Mouse (Mus musculus) midbrain, embryonic 12.5 days (tissue): Measurements from ENCODE around the gene Zzef1. TPM values are rescaled to one million over a fixed set of nuclear protein-coding genes. Genes with fewer than 3 reads are reported as not detected.

Source experiments
- ATAC-seq: fragments of 200-750 bp; cut with Nextera tagmentation; 2 replicates; pipeline ENCODE4 v1.8.0; 2017; ENCODE audit warnings: low read depth, moderate TSS enrichment, moderate library complexity; ENCODE audit not compliant: low FRiP score
- H3K27ac ChIP-seq: fragments of 300-500 bp; sonication (generic); replicated peaks from 2 replicates; pipeline ENCODE4 v1.5.1; 2016; ENCODE audit warnings: mild to moderate bottlenecking
- H3K27me3 ChIP-seq: fragments of 300-500 bp; sonication (generic); 2 replicates; pipeline ENCODE4 v1.6.1; 2016; ENCODE audit warnings: mild to moderate bottlenecking
- H3K36me3 ChIP-seq: fragments of 300-500 bp; sonication (generic); 2 replicates; pipeline ENCODE4 v1.6.1; 2016
- H3K4me1 ChIP-seq: fragments of 300-500 bp; sonication (generic); 2 replicates; pipeline ENCODE4 v1.6.1; 2016
- H3K4me2 ChIP-seq: fragments of 300-500 bp; sonication (generic); replicated peaks from 2 replicates; pipeline ENCODE4 v1.6.1; 2016; ENCODE audit warnings: mild to moderate bottlenecking, moderate library complexity
- H3K4me3 ChIP-seq: fragments of 300-500 bp; sonication (generic); 2 replicates; pipeline ENCODE4 v1.5.1; 2016; ENCODE audit warnings: mild to moderate bottlenecking
- H3K9ac ChIP-seq: fragments of 300-500 bp; sonication (generic); replicated peaks from 2 replicates; pipeline ENCODE4 v1.6.1; 2016; ENCODE audit warnings: mild to moderate bottlenecking, moderate library complexity
- H3K9me3 ChIP-seq: fragments of 300-500 bp; sonication (generic); 2 replicates; pipeline ENCODE4 v1.6.1; 2016; ENCODE audit warnings: mild to moderate bottlenecking
- WGBS: fragments of 180-500 bp; shearing (Covaris S2); methylation state at CpG from one replicate; pipeline ENCODE4 v1.1.7; 2016; 5-methylcytosine and 5-hydroxymethylcytosine counted together
- polyA plus RNA-seq: library from polyadenylated mRNA; unstranded; fragments of >200 nt; fragmentation: Nextera tagmentation; extraction: Ambion mirVana; gene quantifications from 2 replicates; pipeline ENCODE4 v1.2.1, GENCODE M21; 2016

The Zzef1 gene
- polyA plus RNA-seq, 1 experiment from 2014 or later, result 11.9 TPM

DNA sequence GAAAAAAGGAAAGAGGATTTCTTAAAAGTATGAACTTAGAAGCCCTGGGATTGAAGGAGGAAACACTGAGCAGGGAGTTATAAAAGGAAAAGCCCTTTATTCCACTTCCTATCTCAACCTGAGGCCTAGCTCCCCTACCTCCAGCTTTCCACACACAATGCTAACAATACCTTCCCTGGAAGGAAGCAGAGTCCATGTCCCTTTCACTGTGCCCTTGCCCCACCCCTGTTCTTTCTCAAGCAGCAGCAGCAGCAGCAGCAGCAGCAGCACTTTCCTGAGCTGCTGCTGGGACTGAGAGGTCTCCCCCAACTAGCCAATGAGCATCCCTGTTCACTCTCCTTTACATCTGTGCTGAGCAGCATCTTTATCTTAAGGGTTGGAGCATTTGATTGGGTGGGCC lies 17.1 kb upstream of the Zzef1 start:
- H3K4me2 ChIP-seq, result no peak overlapping the region
- no peak for ATAC-seq
- H3K4me3 ChIP-seq, result no peak overlapping the region
- H3K4me1 ChIP-seq, result no peaks in the 10 kb centered on the region
- H3K27ac ChIP-seq, result no peak overlapping the region
- no peaks in the 10 kb centered on the region for H3K9me3 ChIP-seq
- no peaks in the 10 kb centered on the region for H3K36me3 ChIP-seq
- H3K9ac ChIP-seq, result no peak overlapping the region
- H3K27me3 ChIP-seq, result no peaks in the 10 kb centered on the region

- Histone ChIP-seq H3K4me2 (no peak overlapping the region), H3K27ac (no peak overlapping the region), H3K36me3 (no peaks in the 10 kb centered on the region), H3K9me3 (no peaks in the 10 kb centered on the region), H3K4me3 (no peak overlapping the region), H3K27me3 (no peaks in the 10 kb centered on the region), H3K4me1 (no peaks in the 10 kb centered on the region), H3K9ac (no peak overlapping the region)
- no peak for ATAC-seq
- WGBS, result 82% methylated on average over 2 of the region's 2 CpGs
Observed at GRCm38 (mm10) chr11:72782103-72782502, 13.9 kb upstream of the Zzef1 start.

DNA sequence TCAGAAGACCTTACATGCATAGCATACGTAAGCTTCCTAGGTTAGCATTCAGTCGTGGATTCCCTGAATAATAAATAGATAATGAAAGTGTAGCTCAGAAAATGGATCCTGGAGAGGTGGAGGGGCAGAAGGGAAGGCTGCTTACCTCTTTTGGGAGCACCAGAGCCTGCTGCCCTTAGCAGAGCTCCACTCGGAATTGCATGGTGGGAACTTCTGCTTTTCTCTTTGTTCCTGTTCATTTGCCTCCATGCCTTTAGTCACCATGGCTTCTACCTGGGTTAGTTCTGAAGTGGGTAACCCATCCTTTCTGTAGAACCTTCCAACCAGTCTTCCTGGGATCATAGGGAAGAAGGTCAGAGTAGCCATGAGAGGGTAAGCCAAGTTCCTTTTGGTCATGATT lies 13.5 kb upstream of the Zzef1 start:
- no peak for ATAC-seq
- Histone ChIP-seq H3K27me3 (no peaks in the 10 kb centered on the region), H3K4me3 (no peak overlapping the region), H3K9ac (no peak overlapping the region), H3K9me3 (no peaks in the 10 kb centered on the region), H3K4me1 (no peaks in the 10 kb centered on the region), H3K27ac (no peak overlapping the region), H3K4me2 (no peak overlapping the region), H3K36me3 (no peaks in the 10 kb centered on the region)
- WGBS, result 85% methylated on average over 3 of the region's 3 CpGs

DNA sequence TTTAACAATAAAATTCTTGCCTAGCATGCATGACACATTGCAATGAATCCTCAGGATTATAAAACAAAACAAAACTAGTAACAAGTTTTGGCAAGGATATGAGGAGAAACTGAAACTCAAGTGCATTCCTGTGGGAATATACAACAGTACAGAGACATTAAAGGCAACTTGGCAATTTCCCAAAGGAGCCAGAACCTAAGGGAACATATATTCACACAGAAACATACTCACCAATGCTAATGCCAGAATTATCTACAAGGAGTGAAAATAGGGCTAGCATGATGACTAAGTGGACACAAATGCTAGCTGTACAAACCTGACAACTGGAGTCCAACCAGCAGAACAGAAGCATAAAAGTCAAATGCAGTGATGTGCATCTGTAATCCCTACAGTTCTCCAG lies 4.0 kb upstream of the Zzef1 start:
- Histone ChIP-seq H3K9me3 (no peaks in the 10 kb centered on the region), H3K9ac (no peak overlapping the region), H3K4me2 (no peak overlapping the region), H3K27me3 (no peaks in the 10 kb centered on the region), H3K4me1 (peaks cover 11% of the 10 kb centered on the region), H3K4me3 (no peak overlapping the region), H3K36me3 (no peaks in the 10 kb centered on the region), H3K27ac (no peak overlapping the region)
- no peak for ATAC-seq

GRCm38 (mm10) chr11:72795149-72795454 lies 924 bp upstream of the Zzef1 start:
- Histone ChIP-seq H3K27ac (peak overlapping the region; percentile 70), H3K9ac (peak overlapping the region; percentile 68), H3K4me1 (peaks cover 15% of the 10 kb centered on the region), H3K27me3 (no peaks in the 10 kb centered on the region), H3K4me2 (peak overlapping the region; percentile 87), H3K9me3 (no peaks in the 10 kb centered on the region), H3K4me3 (peak overlapping the region; percentile 99), H3K36me3 (no peaks in the 10 kb centered on the region)
- 21% methylated on average over 14 of the region's 14 CpGs for WGBS
- ATAC-seq, result peak; percentile 67

- peak overlapping the region; percentile 63 for H3K27ac ChIP-seq
- 0% methylated on average over 42 of the region's 42 CpGs for WGBS
- no peaks in the 10 kb centered on the region for H3K27me3 ChIP-seq
- no peak; the same call in 1 of the 2 replicates for ATAC-seq
- peak overlapping the region; percentile 87 for H3K4me2 ChIP-seq
- peak overlapping the region; percentile 99 for H3K4me3 ChIP-seq
- no peaks in the 10 kb centered on the region for H3K36me3 ChIP-seq
- H3K4me1 ChIP-seq, result peaks cover 15% of the 10 kb centered on the region
- H3K9me3 ChIP-seq, result no peaks in the 10 kb centered on the region
- H3K9ac ChIP-seq, result peak overlapping the region; percentile 92
Observed at GRCm38 (mm10) chr11:72796296-72796687, 266 bp downstream of the Zzef1 start.

GRCm38 (mm10) chr11:72796773-72797338 lies 830 bp downstream of the Zzef1 start:
- no peaks in the 10 kb centered on the region for H3K9me3 ChIP-seq
- peaks cover 15% of the 10 kb centered on the region for H3K4me1 ChIP-seq
- no peaks in the 10 kb centered on the region for H3K27me3 ChIP-seq
- no peak overlapping the region for H3K27ac ChIP-seq
- H3K9ac ChIP-seq, result peak overlapping the region; percentile 92
- no peak for ATAC-seq
- peak overlapping the region; percentile 87 for H3K4me2 ChIP-seq
- WGBS, result 18% methylated on average over 10 of the region's 10 CpGs
- H3K4me3 ChIP-seq, result peak overlapping the region; percentile 99
- H3K36me3 ChIP-seq, result no peaks in the 10 kb centered on the region

DNA sequence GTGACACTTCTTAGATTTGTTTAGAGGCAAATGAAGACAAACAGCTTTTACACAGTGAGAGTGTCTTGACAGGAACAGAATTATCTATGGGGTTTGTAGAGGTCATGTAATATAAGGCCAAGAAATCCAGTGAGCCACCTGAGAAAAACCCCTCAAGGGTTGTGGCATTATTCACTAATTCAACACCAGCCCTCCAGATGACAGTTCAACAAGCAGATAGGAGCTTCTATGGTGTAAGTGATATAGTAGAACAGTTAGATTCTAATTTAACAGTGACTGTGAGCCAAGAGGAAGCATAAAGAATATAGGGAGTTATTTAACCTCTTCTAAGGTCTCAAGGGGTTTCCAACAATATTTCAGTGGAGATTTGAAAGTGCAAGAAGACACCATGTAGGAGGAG lies 2.1 kb downstream of the Zzef1 start:
- H3K9me3 ChIP-seq, result no peaks in the 10 kb centered on the region
- H3K27me3 ChIP-seq, result no peaks in the 10 kb centered on the region
- no peak overlapping the region for H3K4me2 ChIP-seq
- peaks cover 15% of the 10 kb centered on the region for H3K4me1 ChIP-seq
- no peaks in the 10 kb centered on the region for H3K36me3 ChIP-seq
- H3K27ac ChIP-seq, result no peak overlapping the region
- ATAC-seq, result no peak
- no peak overlapping the region for H3K4me3 ChIP-seq
- no peak overlapping the region for H3K9ac ChIP-seq

- Histone ChIP-seq H3K36me3 (no peaks in the 10 kb centered on the region), H3K27me3 (no peaks in the 10 kb centered on the region), H3K4me2 (no peak overlapping the region), H3K4me1 (peaks cover 9% of the 10 kb centered on the region), H3K9ac (no peak overlapping the region), H3K4me3 (no peak overlapping the region), H3K27ac (no peak overlapping the region), H3K9me3 (no peaks in the 10 kb centered on the region)
- ATAC-seq, result no peak
Observed at GRCm38 (mm10) chr11:72801182-72801581, 5.2 kb downstream of the Zzef1 start.

GRCm38 (mm10) chr11:72803038-72803437 lies 7.0 kb downstream of the Zzef1 start:
- Histone ChIP-seq H3K4me1 (no peaks in the 10 kb centered on the region), H3K27me3 (no peaks in the 10 kb centered on the region), H3K9ac (no peak overlapping the region), H3K27ac (no peak overlapping the region), H3K4me2 (no peak overlapping the region), H3K9me3 (no peaks in the 10 kb centered on the region), H3K4me3 (no peak overlapping the region), H3K36me3 (no peaks in the 10 kb centered on the region)
- no peak for ATAC-seq
- WGBS, result 85% methylated on average over 3 of the region's 3 CpGs

DNA sequence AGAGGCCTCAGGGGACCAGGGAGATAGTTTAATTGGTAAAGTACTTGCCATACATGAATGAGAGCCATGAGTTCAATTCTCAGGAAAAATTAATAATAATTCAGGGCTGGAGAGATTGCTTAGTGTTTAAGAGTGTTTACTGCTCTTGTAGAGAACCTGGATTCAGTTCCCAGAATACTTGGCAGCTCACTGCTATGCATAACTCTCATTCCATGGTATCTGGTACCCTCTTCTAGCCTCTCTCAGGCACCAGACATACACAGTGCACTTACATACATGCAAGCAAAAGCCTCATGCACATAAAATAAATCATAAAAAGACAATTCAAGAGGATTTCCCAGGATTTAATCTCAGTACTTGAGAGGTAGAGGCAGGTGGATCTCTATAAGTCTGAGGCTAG lies 8.6 kb downstream of the Zzef1 start:
- no peak for ATAC-seq
- Histone ChIP-seq H3K4me2 (no peak overlapping the region), H3K4me1 (no peaks in the 10 kb centered on the region), H3K36me3 (no peaks in the 10 kb centered on the region), H3K9ac (no peak overlapping the region), H3K27ac (no peak overlapping the region), H3K4me3 (no peak overlapping the region), H3K27me3 (no peaks in the 10 kb centered on the region), H3K9me3 (no peaks in the 10 kb centered on the region)

GRCm38 (mm10) chr11:72805232-72805631 lies 9.2 kb downstream of the Zzef1 start:
- Histone ChIP-seq H3K27me3 (no peaks in the 10 kb centered on the region), H3K4me3 (no peak overlapping the region), H3K9me3 (no peaks in the 10 kb centered on the region), H3K36me3 (no peaks in the 10 kb centered on the region), H3K4me2 (no peak overlapping the region), H3K27ac (no peak overlapping the region), H3K9ac (no peak overlapping the region), H3K4me1 (no peaks in the 10 kb centered on the region)
- WGBS, result 90% methylated on average over 3 of the region's 3 CpGs
- ATAC-seq, result no peak

DNA sequence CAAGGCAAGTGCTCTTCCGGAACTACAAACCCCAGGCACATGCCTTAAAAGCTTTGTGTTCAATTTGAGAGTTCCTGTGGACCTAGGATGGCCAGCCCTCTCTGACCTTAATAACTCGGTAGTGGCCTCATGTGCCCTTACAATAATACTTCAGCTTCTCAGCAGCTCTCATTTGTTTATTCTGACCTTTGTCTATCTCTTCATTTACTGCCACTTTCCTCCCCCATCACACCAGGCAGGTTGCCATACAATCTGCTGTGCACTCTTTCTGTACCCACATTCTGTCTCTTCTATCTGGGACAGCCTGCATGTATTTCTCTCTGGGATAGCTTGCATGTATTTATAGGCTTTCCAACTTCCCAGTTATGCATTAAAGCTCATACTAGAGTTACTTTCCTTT lies 10.5 kb downstream of the Zzef1 start:
- H3K4me1 ChIP-seq, result no peaks in the 10 kb centered on the region
- no peak overlapping the region for H3K4me2 ChIP-seq
- 58% methylated on average over 2 of the region's 2 CpGs for WGBS
- no peaks in the 10 kb centered on the region for H3K9me3 ChIP-seq
- H3K4me3 ChIP-seq, result no peak overlapping the region
- no peaks in the 10 kb centered on the region for H3K27me3 ChIP-seq
- no peak overlapping the region for H3K9ac ChIP-seq
- ATAC-seq, result no peak
- no peak overlapping the region for H3K27ac ChIP-seq
- no peaks in the 10 kb centered on the region for H3K36me3 ChIP-seq
